8 mouse cellular contexts compared by ENCODE assay signal in the genomic region with DNA sequence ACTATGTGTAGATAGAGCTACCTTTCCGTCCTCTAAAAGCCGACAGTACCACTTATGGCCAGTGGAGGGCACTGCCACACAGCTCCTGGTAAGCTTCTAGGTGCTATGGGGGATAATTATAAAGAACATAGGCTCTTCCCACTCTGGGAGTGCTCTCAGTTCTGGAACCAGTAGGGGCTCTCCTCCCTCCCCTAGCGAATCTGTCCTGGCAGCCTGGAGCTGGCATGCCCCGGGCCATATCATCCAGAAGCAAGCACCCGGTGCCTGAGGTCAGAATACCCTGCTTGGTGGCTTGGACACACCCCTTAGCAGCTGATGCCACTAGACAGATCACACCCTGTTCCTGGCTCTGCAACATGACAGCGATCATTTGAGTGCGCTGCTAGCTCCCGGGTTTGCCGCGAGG. TPM values are rescaled to one million over a fixed set of nuclear protein-coding genes. Genes with fewer than 3 reads are reported as not detected.
DNase-seq lines count a peak whose midpoint lies in the region; ATAC-seq and TF ChIP-seq lines count a peak whose summit lies in the region.

No protein-coding gene starts in this region.

- H3K4me2 ChIP-seq in forebrain, embryonic 12.5 days, result peak overlapping the region; percentile 34; the same call in 1 of the 2 replicates
- peak overlapping the region; percentile 36 for H3K4me2 ChIP-seq in heart, postnatal 0 days (ENCODE audit: low read depth, low read length)
- peak overlapping the region; percentile 51 for H3K4me2 ChIP-seq in liver, embryonic 16.5 days (ENCODE audit: low read depth, low read length)
- H3K4me2 ChIP-seq in neural tube, embryonic 13.5 days, result peak overlapping the region; percentile 45

- H3K9me3 ChIP-seq in forebrain, embryonic 12.5 days, result no peaks in the 10 kb centered on the region
- H3K9me3 ChIP-seq in heart, postnatal 0 days (replicated peaks; ENCODE audit: control insufficient read depth, low read length), result no peaks in the 10 kb centered on the region
- H3K9me3 ChIP-seq in liver, embryonic 16.5 days (replicated peaks; ENCODE audit: control insufficient read depth, low read length), result no peaks in the 10 kb centered on the region
- H3K9me3 ChIP-seq in neural tube, embryonic 13.5 days, result no peaks in the 10 kb centered on the region

- 15% methylated on average over 10 of the region's 10 CpGs for WGBS in forebrain, embryonic 12.5 days
- WGBS in heart, postnatal 0 days, result 2% methylated on average over 10 of the region's 10 CpGs
- 2% methylated on average over 10 of the region's 10 CpGs for WGBS in liver, embryonic 16.5 days (ENCODE audit: insufficient replicate concordance)
- WGBS in neural tube, embryonic 13.5 days, result 13% methylated on average over 10 of the region's 10 CpGs

- H3K4me1 ChIP-seq in forebrain, embryonic 12.5 days, result peaks cover 17% of the 10 kb centered on the region
- H3K4me1 ChIP-seq in heart, postnatal 0 days (ENCODE audit: control insufficient read depth, insufficient read depth), result peaks cover 30% of the 10 kb centered on the region
- H3K4me1 ChIP-seq in liver, embryonic 16.5 days (ENCODE audit: control insufficient read depth, low read depth, low read length), result peaks cover 9% of the 10 kb centered on the region
- H3K4me1 ChIP-seq in neural tube, embryonic 13.5 days (replicated peaks), result peaks cover 19% of the 10 kb centered on the region

- H3K27me3 ChIP-seq in forebrain, embryonic 12.5 days, result peaks cover 16% of the 10 kb centered on the region; the same call in 1 of the 2 replicates
- no peaks in the 10 kb centered on the region for H3K27me3 ChIP-seq in heart, postnatal 0 days (ENCODE audit: control insufficient read depth, insufficient read depth, low read length)
- no peaks in the 10 kb centered on the region for H3K27me3 ChIP-seq in liver, embryonic 16.5 days (ENCODE audit: control insufficient read depth, insufficient read depth, low read depth, low read length)
- peaks cover 9% of the 10 kb centered on the region for H3K27me3 ChIP-seq in neural tube, embryonic 13.5 days

- TF ChIP-seq EP300 in heart, postnatal 0 days (IDR thresholded peaks at IDR 0.05; ENCODE audit: low read depth), result peak; percentile 95

- H3K36me3 ChIP-seq in forebrain, embryonic 12.5 days (replicated peaks), result no peaks in the 10 kb centered on the region
- no peaks in the 10 kb centered on the region for H3K36me3 ChIP-seq in heart, postnatal 0 days (replicated peaks; ENCODE audit: control insufficient read depth, insufficient read depth, low read length)
- H3K36me3 ChIP-seq in liver, embryonic 16.5 days (ENCODE audit: control insufficient read depth, insufficient read depth), result no peaks in the 10 kb centered on the region
- no peaks in the 10 kb centered on the region for H3K36me3 ChIP-seq in neural tube, embryonic 13.5 days

- peak; percentile 98 for TF ChIP-seq CTCF in heart, postnatal 0 days (IDR thresholded peaks at IDR 0.05; ENCODE audit: low read depth)

- peak; percentile 45 for ATAC-seq in forebrain, embryonic 12.5 days (ENCODE audit: low FRiP score)
- ATAC-seq in heart, postnatal 0 days (ENCODE audit: insufficient read depth, low read depth), result peak; percentile 88
- ATAC-seq in liver, embryonic 16.5 days (ENCODE audit: low read depth), result peak; percentile 41
- ATAC-seq in neural tube, embryonic 13.5 days (ENCODE audit: low read depth), result peak; percentile 49

- peak; percentile 80 to 89 for DNase-seq in CD8-positive naive resting alpha-beta T cell, adult 2 months (ENCODE audit: low read depth in 2 of 2, low spot score in 2 of 2)
- peak; percentile 17 for DNase-seq in c-Kit-negative CD71-positive TER-119-positive erythroid progenitor cells, embryonic 14.5 days (ENCODE audit: low read depth, low spot score)
- peak; percentile 99 for DNase-seq in heart, postnatal 0 days (ENCODE audit: low spot score)
- DNase-seq in kidney, postnatal 4 days, result peak; percentile 93
- peak; percentile 90 for DNase-seq in testis, postnatal 10 days (ENCODE audit: low spot score)

- H3K4me3 ChIP-seq in forebrain, embryonic 12.5 days (replicated peaks), result peak overlapping the region; percentile 10; the same call in 1 of the 2 replicates
- H3K4me3 ChIP-seq in heart, postnatal 0 days (ENCODE audit: low read depth, low read length), result peak overlapping the region; percentile 18
- peak overlapping the region; percentile 28; the same call in 1 of the 2 replicates for H3K4me3 ChIP-seq in liver, embryonic 16.5 days (ENCODE audit: low read depth, low read length)
- no peak overlapping the region for H3K4me3 ChIP-seq in neural tube, embryonic 13.5 days

- no peak overlapping the region for H3K27ac ChIP-seq in forebrain, embryonic 12.5 days
- H3K27ac ChIP-seq in heart, postnatal 0 days (ENCODE audit: low read depth), result peak overlapping the region; percentile 97
- H3K27ac ChIP-seq in liver, embryonic 16.5 days (ENCODE audit: low read length), result no peak overlapping the region
- H3K27ac ChIP-seq in neural tube, embryonic 13.5 days (replicated peaks), result no peak overlapping the region

- H3K9ac ChIP-seq in forebrain, embryonic 12.5 days, result no peak overlapping the region
- H3K9ac ChIP-seq in heart, postnatal 0 days (replicated peaks; ENCODE audit: low read depth, low read length), result no peak overlapping the region
- H3K9ac ChIP-seq in liver, embryonic 16.5 days (ENCODE audit: low read depth, low read length), result no peak overlapping the region
- peak overlapping the region; percentile 38; the same call in 1 of the 2 replicates for H3K9ac ChIP-seq in neural tube, embryonic 13.5 days

RNA-seq across cellular contexts. Expression of gene Nr4a1, which starts 13.3 kb away (rescaled TPM):
- 2.9 and 3.6 TPM in 2 replicates for polyA plus RNA-seq in forebrain, embryonic 12.5 days (2016; fragmentation: Nextera tagmentation; extraction: Ambion mirVana)
- 40.2 and 56.0 TPM in 2 replicates for total RNA-seq in heart, postnatal 0 days (2014; rRNA removed; ENCODE audit: low replicate concordance)
- polyA plus RNA-seq in heart, postnatal 0 days (2015; fragmentation: Nextera tagmentation; extraction: Ambion mirVana), result 7.4 and 8.6 TPM in 2 replicates
- 0.67 and 0.69 TPM in 2 replicates for polyA plus RNA-seq in liver, embryonic 16.5 days (2015; fragmentation: Nextera tagmentation; extraction: Ambion mirVana)
- polyA plus RNA-seq in neural tube, embryonic 13.5 days (2015; fragmentation: Nextera tagmentation; extraction: Ambion mirVana), result 6.4 and 7.6 TPM in 2 replicates

RNA-seq across cellular contexts. Expression of gene Grasp, which starts 16.8 kb away (rescaled TPM):
- polyA plus RNA-seq in forebrain, embryonic 12.5 days (2016; fragmentation: Nextera tagmentation; extraction: Ambion mirVana), result 4.1 and 4.7 TPM in 2 replicates
- total RNA-seq in heart, postnatal 0 days (2014; rRNA removed; ENCODE audit: low replicate concordance), result 8.0 and 21.3 TPM in 2 replicates
- 2.0 and 2.3 TPM in 2 replicates for polyA plus RNA-seq in heart, postnatal 0 days (2015; fragmentation: Nextera tagmentation; extraction: Ambion mirVana)
- polyA plus RNA-seq in liver, embryonic 16.5 days (2015; fragmentation: Nextera tagmentation; extraction: Ambion mirVana), result 0.36 and 0.54 TPM in 2 replicates
- polyA plus RNA-seq in neural tube, embryonic 13.5 days (2015; fragmentation: Nextera tagmentation; extraction: Ambion mirVana), result 4.4 and 4.8 TPM in 2 replicates

RNA-seq across cellular contexts. Expression of gene Atg101, which starts 43.3 kb away (rescaled TPM):
- 61.9 and 63.2 TPM in 2 replicates for polyA plus RNA-seq in forebrain, embryonic 12.5 days (2016; fragmentation: Nextera tagmentation; extraction: Ambion mirVana)
- total RNA-seq in heart, postnatal 0 days (2014; rRNA removed; ENCODE audit: low replicate concordance), result 43.7 and 61.6 TPM in 2 replicates
- polyA plus RNA-seq in heart, postnatal 0 days (2015; fragmentation: Nextera tagmentation; extraction: Ambion mirVana), result 48.6 and 53.4 TPM in 2 replicates
- polyA plus RNA-seq in liver, embryonic 16.5 days (2015; fragmentation: Nextera tagmentation; extraction: Ambion mirVana), result 25.0 and 26.1 TPM in 2 replicates
- 77.9 and 84.7 TPM in 2 replicates for polyA plus RNA-seq in neural tube, embryonic 13.5 days (2015; fragmentation: Nextera tagmentation; extraction: Ambion mirVana)

RNA-seq across cellular contexts. Expression of gene 6030408B16Rik, which starts 52.2 kb away (rescaled TPM):
- polyA plus RNA-seq in forebrain, embryonic 12.5 days (2016; fragmentation: Nextera tagmentation; extraction: Ambion mirVana), result 0.27 and 0.28 TPM in 2 replicates
- 6.5 and 8.4 TPM in 2 replicates for total RNA-seq in heart, postnatal 0 days (2014; rRNA removed; ENCODE audit: low replicate concordance)
- 6.4 and 8.1 TPM in 2 replicates for polyA plus RNA-seq in heart, postnatal 0 days (2015; fragmentation: Nextera tagmentation; extraction: Ambion mirVana)
- 0.72 and 0.81 TPM in 2 replicates for polyA plus RNA-seq in liver, embryonic 16.5 days (2015; fragmentation: Nextera tagmentation; extraction: Ambion mirVana)
- 0.43 and 0.60 TPM in 2 replicates for polyA plus RNA-seq in neural tube, embryonic 13.5 days (2015; fragmentation: Nextera tagmentation; extraction: Ambion mirVana)

Comparison
In these comparisons a context has a peak if more than half of its experiments do, and no peak if none do; other contexts are left out.
1. DNase-seq: peak in every context shown above with its lines; median percentile 99 in heart, postnatal 0 days; 93 in kidney, postnatal 4 days; 90 in testis, postnatal 10 days; 84 in CD8-positive naive resting alpha-beta T cell, adult 2 months; 17 in c-Kit-negative CD71-positive TER-119-positive erythroid progenitor cells, embryonic 14.5 days.